Mouse (Mus musculus) C2C12 (cell line): ENCODE data around the gene Tmem26. TPM values are rescaled to one million over a fixed set of nuclear protein-coding genes. Genes with fewer than 3 reads are reported as not detected.

Experiments
- H3K27me3 ChIP-seq: one replicate; pipeline ENCODE4 v1.6.1; 2011; ENCODE audit not compliant: control insufficient read depth, insufficient read depth, insufficient read length
- H3K36me3 ChIP-seq: one replicate; pipeline ENCODE4 v1.6.1; 2011; ENCODE audit not compliant: control insufficient read depth, insufficient read depth
- H3K4me3 ChIP-seq: one replicate; pipeline ENCODE4 v1.5.1; 2011; ENCODE audit warnings: mild to moderate bottlenecking, control low read depth; ENCODE audit not compliant: poor library complexity, insufficient read depth, severe bottlenecking
- H3K79me2 ChIP-seq: one replicate; pipeline ENCODE4 v1.6.1; 2011; ENCODE audit not compliant: control insufficient read depth, insufficient read depth
- H3K79me3 ChIP-seq: one replicate; pipeline ENCODE4 v1.6.1; 2011; ENCODE audit warnings: low read depth, control low read depth
- H3ac ChIP-seq: one replicate; pipeline ENCODE3; 2011; ENCODE audit warnings: low read depth; ENCODE audit not compliant: control insufficient read depth, insufficient read length
- CEBPB ChIP-seq: IDR thresholded peaks from one replicate; pipeline ENCODE4 v1.6.1; 2011; ENCODE audit warnings: low read depth, mild to moderate bottlenecking, control low read depth, moderate library complexity
- CTCF ChIP-seq: IDR thresholded peaks from one replicate; pipeline ENCODE4 v1.5.1; 2011; ENCODE audit not compliant: control insufficient read depth, insufficient read depth, insufficient read length
- FOSL1 ChIP-seq: IDR thresholded peaks from one replicate; pipeline ENCODE4 v1.8.0; 2011; ENCODE audit warnings: mild to moderate bottlenecking, low read length; ENCODE audit not compliant: poor library complexity, insufficient read depth, severe bottlenecking
- MAX ChIP-seq: IDR thresholded peaks from one replicate; pipeline ENCODE4 v1.6.1; 2011; ENCODE audit warnings: mild to moderate bottlenecking, control low read depth
- MYOD1 ChIP-seq: IDR thresholded peaks from one replicate; pipeline ENCODE4 v1.6.1; 2011; ENCODE audit warnings: low read depth; ENCODE audit not compliant: control insufficient read depth, insufficient read length
- MYOG ChIP-seq: IDR thresholded peaks from one replicate; pipeline ENCODE4 v1.6.1; 2011; ENCODE audit not compliant: control insufficient read depth, insufficient read length; ENCODE audit errors: extremely low read depth
- USF1 ChIP-seq: IDR thresholded peaks from one replicate; pipeline ENCODE4 v1.6.1; 2011; ENCODE audit warnings: low read depth, mild to moderate bottlenecking, control low read depth, moderate library complexity
- polyA plus RNA-seq: library from polyadenylated mRNA; unstranded; fragments of >200 nt; fragmentation: generic; extraction: Trizol; gene quantifications from one replicate; pipeline ENCODE4 v1.2.1, GENCODE M21; 2012; ENCODE audit warnings: missing spikeins

Tmem26 gene
- polyA plus RNA-seq, 1 experiment, result not detected

DNA sequence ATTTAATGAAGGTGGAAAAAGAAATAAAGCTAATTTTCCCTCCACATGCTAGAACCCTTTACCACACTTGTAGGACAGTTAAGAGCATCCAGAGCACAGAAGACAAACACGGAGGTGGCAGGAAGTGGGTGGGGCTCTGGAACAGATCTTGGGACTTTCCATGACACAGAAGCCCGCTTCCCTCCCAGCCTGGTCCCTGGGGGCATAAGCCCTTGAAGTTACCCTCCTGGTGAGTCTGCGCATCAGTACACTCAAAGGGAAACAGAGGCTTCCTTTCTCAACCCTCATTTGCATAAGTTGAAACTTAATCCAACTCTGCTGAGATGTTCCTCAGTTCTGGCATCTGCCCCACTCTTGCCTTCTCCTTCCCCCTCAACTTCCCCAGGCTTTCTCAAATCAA is 72.0 kb downstream of the Tmem26 start:
- H3K27me3 ChIP-seq, result no peaks in the 10 kb centered on the region
- TF ChIP-seq CEBPB (no peak), USF1 (no peak), FOSL1 (no peak), MYOD1 (no peak), MAX (no peak)
- no peak overlapping the region for H3ac ChIP-seq
- no peaks in the 10 kb centered on the region for H3K36me3 ChIP-seq
- no peak overlapping the region for H3K4me3 ChIP-seq
- H3K79me3 ChIP-seq, result no peaks in the 10 kb centered on the region
- no peaks in the 10 kb centered on the region for H3K79me2 ChIP-seq

- Histone ChIP-seq H3K36me3 (no peaks in the 10 kb centered on the region), H3ac (no peak overlapping the region), H3K79me2 (no peaks in the 10 kb centered on the region), H3K4me3 (no peak overlapping the region), H3K79me3 (no peaks in the 10 kb centered on the region), H3K27me3 (no peaks in the 10 kb centered on the region)
- no peak for TF ChIP-seq USF1
- TF ChIP-seq CEBPB, result no peak
- TF ChIP-seq FOSL1, result no peak
Observed at GRCm38 (mm10) chr10:68799883-68800282, 76.4 kb downstream of the Tmem26 start.

- H3K79me3 ChIP-seq, result no peaks in the 10 kb centered on the region
- no peaks in the 10 kb centered on the region for H3K79me2 ChIP-seq
- no peak overlapping the region for H3ac ChIP-seq
- TF ChIP-seq MYOD1, result no peak
- TF ChIP-seq FOSL1, result no peak
- H3K4me3 ChIP-seq, result no peak overlapping the region
- H3K36me3 ChIP-seq, result no peaks in the 10 kb centered on the region
- no peaks in the 10 kb centered on the region for H3K27me3 ChIP-seq
Observed at GRCm38 (mm10) chr10:68800339-68800738, 76.9 kb downstream of the Tmem26 start.

GRCm38 (mm10) chr10:68806328-68806727 is 82.9 kb downstream of the Tmem26 start:
- Histone ChIP-seq H3K4me3 (no peak overlapping the region), H3K79me3 (no peaks in the 10 kb centered on the region), H3K79me2 (no peaks in the 10 kb centered on the region), H3ac (no peak overlapping the region), H3K27me3 (no peaks in the 10 kb centered on the region), H3K36me3 (no peaks in the 10 kb centered on the region)
- no peak for TF ChIP-seq MYOD1
- no peak for TF ChIP-seq FOSL1
- TF ChIP-seq CTCF, result no peak
- TF ChIP-seq USF1, result no peak
- TF ChIP-seq MAX, result no peak
- TF ChIP-seq CEBPB, result no peak
- TF ChIP-seq MYOG, result no peak

- H3K27me3 ChIP-seq, result no peaks in the 10 kb centered on the region
- no peak overlapping the region for H3K4me3 ChIP-seq
- H3ac ChIP-seq, result no peak overlapping the region
- no peaks in the 10 kb centered on the region for H3K36me3 ChIP-seq
- no peaks in the 10 kb centered on the region for H3K79me2 ChIP-seq
- no peak for TF ChIP-seq MYOG
- no peak for TF ChIP-seq MYOD1
- TF ChIP-seq MAX, result no peak
- TF ChIP-seq CTCF, result no peak
- TF ChIP-seq CEBPB, result no peak
- TF ChIP-seq FOSL1, result no peak
- TF ChIP-seq USF1, result no peak
- H3K79me3 ChIP-seq, result no peaks in the 10 kb centered on the region
Observed at GRCm38 (mm10) chr10:68810958-68811357, 87.5 kb downstream of the Tmem26 start.

GRCm38 (mm10) chr10:68812699-68813098 is 89.3 kb downstream of the Tmem26 start:
- H3K36me3 ChIP-seq, result no peaks in the 10 kb centered on the region
- H3K27me3 ChIP-seq, result no peaks in the 10 kb centered on the region
- H3ac ChIP-seq, result no peak overlapping the region
- no peaks in the 10 kb centered on the region for H3K79me3 ChIP-seq
- H3K4me3 ChIP-seq, result no peak overlapping the region
- TF ChIP-seq MYOD1, result no peak
- no peak for TF ChIP-seq FOSL1
- TF ChIP-seq CTCF, result no peak
- no peak for TF ChIP-seq MAX
- no peaks in the 10 kb centered on the region for H3K79me2 ChIP-seq
